Mouse (Mus musculus) forebrain, embryonic 16.5 days (tissue): ENCODE measurements around the gene Dcaf15. TPM values are rescaled to one million over a fixed set of nuclear protein-coding genes. Genes with fewer than 3 reads are reported as not detected.

Experiments
- microRNA counts: library from miRNA; unstranded; fragments of <30 nt; microRNA quantifications from one replicate; lab custom pipeline; 2016
- microRNA-seq: library from miRNA; unstranded; fragments of <30 nt; microRNA quantifications from one replicate; pipeline ENCODE4, GENCODE M21; 2017
- polyA plus RNA-seq: library from polyadenylated mRNA; unstranded; fragments of >200 nt; fragmentation: Nextera tagmentation; extraction: Ambion mirVana; gene quantifications from 2 replicates; pipeline ENCODE4 v1.2.1, GENCODE M21; 2015

Gene Dcaf15
- polyA plus RNA-seq, 1 experiment from 2014 or later: 20.6 TPM

MicroRNAs within 50 kb of the gene (microRNA counts, 519-probe panel; counts per million panel counts)
- microRNA mmu-miR-709 (lab: Ali Mortazavi, UCI): 2,100 counts per million, percentile 35 among the panel's probes with 10 or more counts

Small RNA genes lying within 50 kb of the gene (microRNA-seq; reads per million reads assigned to microRNA genes)
- gene Mir709: not detected

Other genes with a start within 250 kb of the Dcaf15 start
- 57.4 and 60.4 TPM in 2 replicates for gene Adgrl1, start 204.7 kb downstream of the Dcaf15 start, polyA plus RNA-seq
- 0.63 and 1.3 TPM in 2 replicates for gene Gm10644, start 149.6 kb downstream of the Dcaf15 start, polyA plus RNA-seq
- gene Asf1b, start 149.3 kb downstream of the Dcaf15 start, polyA plus RNA-seq: 14.8 and 19.5 TPM in 2 replicates
- gene Prkaca, start 131.8 kb downstream of the Dcaf15 start, polyA plus RNA-seq: 164 TPM in 2 replicates
- gene Samd1, start 107.1 kb downstream of the Dcaf15 start, polyA plus RNA-seq: 8.1 and 9.7 TPM in 2 replicates
- 1.1 and 1.3 TPM in 2 replicates for gene 1700067K01Rik, start 103.3 kb downstream of the Dcaf15 start, polyA plus RNA-seq
- not detected in 2 replicates for gene 2210011C24Rik, start 92.6 kb downstream of the Dcaf15 start, polyA plus RNA-seq
- gene Palm3, start 83.3 kb downstream of the Dcaf15 start, polyA plus RNA-seq: 2.0 and 3.0 TPM in 2 replicates
- gene Il27ra, start 62.2 kb downstream of the Dcaf15 start, polyA plus RNA-seq: 0.65 and 0.79 TPM in 2 replicates
- gene Rln3, start 59.8 kb downstream of the Dcaf15 start, polyA plus RNA-seq: not detected in 2 replicates
- 1.0 and 1.1 TPM in 2 replicates for gene Gm10643, start 39.6 kb downstream of the Dcaf15 start, polyA plus RNA-seq
- gene Rfx1, start 37.9 kb downstream of the Dcaf15 start, polyA plus RNA-seq: 8.7 and 11.3 TPM in 2 replicates
- 0.31 and 0.38 TPM in 2 replicates for gene Podnl1, start 21.2 kb upstream of the Dcaf15 start, polyA plus RNA-seq
- gene Cc2d1a, start 43.2 kb upstream of the Dcaf15 start, polyA plus RNA-seq: 35.4 and 43.8 TPM in 2 replicates
- 2.6 and 3.5 TPM in 2 replicates for gene 4930432K21Rik, start 43.3 kb upstream of the Dcaf15 start, polyA plus RNA-seq
- 3.2 and 4.7 TPM in 2 replicates for gene Nanos3, start 80.4 kb upstream of the Dcaf15 start, polyA plus RNA-seq
- gene Zswim4, start 132.3 kb upstream of the Dcaf15 start, polyA plus RNA-seq: 40.1 and 41.8 TPM in 2 replicates
- gene D8Ertd738e, start 145.0 kb upstream of the Dcaf15 start, polyA plus RNA-seq: 214 and 231 TPM in 2 replicates
- gene Mri1, start 152.6 kb upstream of the Dcaf15 start, polyA plus RNA-seq: 46.5 and 57.1 TPM in 2 replicates
- 26.8 and 31.0 TPM in 2 replicates for gene Ccdc130, start 165.6 kb upstream of the Dcaf15 start, polyA plus RNA-seq